Mouse (Mus musculus) liver, adult 2 months (tissue): ENCODE results near the gene Prdm13.

ENCODE experiments used
- CTCF ChIP-seq: fragments of 200-500 bp; IDR thresholded peaks from 2 replicates; pipeline ENCODE4 v1.5.1; 2011; ENCODE audit warnings: low read depth, low read length, control low read depth
- POLR2A ChIP-seq: fragments of 200-500 bp; IDR thresholded peaks from 2 replicates; pipeline ENCODE4 v1.6.1; 2011; ENCODE audit warnings: low read length, control low read depth; ENCODE audit not compliant: insufficient read depth; ENCODE audit errors: extremely low read depth

DNA sequence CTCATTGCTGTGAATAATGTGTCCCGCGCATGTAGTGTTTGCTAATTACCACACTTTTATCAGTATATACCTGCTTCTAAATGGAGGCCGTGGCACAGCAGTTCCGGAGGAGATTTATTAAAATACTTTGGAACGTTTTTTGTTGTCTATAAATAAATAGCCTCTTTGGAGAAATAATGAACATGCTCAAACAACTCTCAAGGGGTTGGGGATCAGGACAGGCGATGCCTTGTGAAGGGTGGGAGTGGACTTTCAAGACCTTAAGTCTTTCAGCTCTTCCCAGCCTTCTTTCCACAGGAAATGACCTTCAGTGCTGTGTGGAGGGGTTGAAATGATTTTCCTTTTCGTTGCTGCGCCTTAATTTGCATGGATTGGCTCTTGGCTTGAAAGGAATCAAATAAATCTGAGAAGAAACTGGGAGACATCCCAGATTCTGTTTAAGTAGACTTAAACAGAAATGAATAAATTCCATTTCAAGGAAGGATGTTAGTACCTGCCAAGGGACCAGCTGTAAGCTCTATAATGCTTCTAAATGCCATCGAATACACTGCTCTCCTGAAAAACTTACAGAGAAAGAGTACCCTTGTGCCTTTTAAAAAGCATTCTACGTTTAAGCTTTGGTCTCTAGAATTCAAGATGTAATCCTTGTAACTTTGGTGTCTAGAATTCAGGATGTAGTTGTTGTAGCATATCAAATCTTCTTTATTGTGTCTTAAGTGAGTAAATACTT is 3.2 kb downstream of the Prdm13 start:
- TF ChIP-seq CTCF (no peak), POLR2A (no peak)
